Mouse (Mus musculus) heart, embryonic 12.5 days (tissue): ENCODE results near the gene Xpo5. TPM values are rescaled to one million over a fixed set of nuclear protein-coding genes. Genes with fewer than 3 reads are reported as not detected.
A peak's percentile ranks its signal among the peaks of the same experiment; 100 is the strongest.

Experiments used
- ATAC-seq: fragments of 200-750 bp; cut with Nextera tagmentation; 2 replicates; pipeline ENCODE4 v1.8.0; 2017; ENCODE audit warnings: moderate TSS enrichment, moderate library complexity; ENCODE audit not compliant: insufficient number of reproducible peaks, low FRiP score
- H3K27ac ChIP-seq: fragments of 300-500 bp; sonication (generic); 2 replicates; pipeline ENCODE4 v1.5.1; 2016; ENCODE audit warnings: mild to moderate bottlenecking, moderate library complexity; ENCODE audit not compliant: poor library complexity, severe bottlenecking
- H3K27me3 ChIP-seq: fragments of 300-500 bp; sonication (generic); replicated peaks from 2 replicates; pipeline ENCODE4 v1.6.1; 2016; ENCODE audit warnings: mild to moderate bottlenecking, moderate library complexity
- H3K36me3 ChIP-seq: fragments of 300-500 bp; sonication (generic); 2 replicates; pipeline ENCODE4 v1.6.1; 2016; ENCODE audit warnings: mild to moderate bottlenecking, moderate library complexity
- H3K4me1 ChIP-seq: fragments of 300-500 bp; sonication (generic); replicated peaks from 2 replicates; pipeline ENCODE4 v1.6.1; 2016; ENCODE audit warnings: mild to moderate bottlenecking
- H3K4me2 ChIP-seq: fragments of 300-500 bp; sonication (generic); 2 replicates; pipeline ENCODE4 v1.6.1; 2016; ENCODE audit warnings: mild to moderate bottlenecking, moderate library complexity
- H3K4me3 ChIP-seq: fragments of 300-500 bp; sonication (generic); 2 replicates; pipeline ENCODE4 v1.5.1; 2016; ENCODE audit warnings: mild to moderate bottlenecking
- H3K9ac ChIP-seq: fragments of 300-500 bp; sonication (generic); 2 replicates; pipeline ENCODE4 v1.6.1; 2016; ENCODE audit warnings: mild to moderate bottlenecking, moderate library complexity
- H3K9me3 ChIP-seq: fragments of 300-500 bp; sonication (generic); replicated peaks from 2 replicates; pipeline ENCODE4 v1.6.1; 2016; ENCODE audit warnings: mild to moderate bottlenecking, moderate library complexity
- WGBS: fragments of 180-500 bp; shearing (Covaris S2); methylation state at CpG from one replicate; pipeline ENCODE4 v1.1.7; 2016; 5-methylcytosine and 5-hydroxymethylcytosine counted together
- polyA plus RNA-seq: library from polyadenylated mRNA; unstranded; fragments of >200 nt; fragmentation: Nextera tagmentation; extraction: Ambion mirVana; gene quantifications from 2 replicates; pipeline ENCODE4 v1.2.1, GENCODE M21; 2016

Gene Xpo5
- 29.9 and 32.4 TPM in 2 replicates for polyA plus RNA-seq

- no peaks in the 10 kb centered on the region for H3K9me3 ChIP-seq
- ATAC-seq, result peak; percentile 94
- under 1% methylated on average over 66 of the region's 66 CpGs for WGBS
- peak within 1 kb of the TSS; percentile 94 for H3K9ac ChIP-seq
- H3K36me3 ChIP-seq, result peaks cover 33% of the 10 kb centered on the region
- H3K27ac ChIP-seq, result peak within 1 kb of the TSS; percentile 92
- H3K4me1 ChIP-seq, result peaks cover 13% of the 10 kb centered on the region
- H3K4me3 ChIP-seq, result peak within 1 kb of the TSS; percentile 96
- H3K4me2 ChIP-seq, result peak within 1 kb of the TSS; percentile 80
- H3K27me3 ChIP-seq, result no peaks in the 10 kb centered on the region
These were observed at the start of gene Xpo5, which contains the start of gene Polh for GRCm38 (mm10) chr17:46202421-46203071. Xpo5 (plus strand) TSS chr17:46202782. Polh (minus strand) TSS chr17:46202645.

DNA sequence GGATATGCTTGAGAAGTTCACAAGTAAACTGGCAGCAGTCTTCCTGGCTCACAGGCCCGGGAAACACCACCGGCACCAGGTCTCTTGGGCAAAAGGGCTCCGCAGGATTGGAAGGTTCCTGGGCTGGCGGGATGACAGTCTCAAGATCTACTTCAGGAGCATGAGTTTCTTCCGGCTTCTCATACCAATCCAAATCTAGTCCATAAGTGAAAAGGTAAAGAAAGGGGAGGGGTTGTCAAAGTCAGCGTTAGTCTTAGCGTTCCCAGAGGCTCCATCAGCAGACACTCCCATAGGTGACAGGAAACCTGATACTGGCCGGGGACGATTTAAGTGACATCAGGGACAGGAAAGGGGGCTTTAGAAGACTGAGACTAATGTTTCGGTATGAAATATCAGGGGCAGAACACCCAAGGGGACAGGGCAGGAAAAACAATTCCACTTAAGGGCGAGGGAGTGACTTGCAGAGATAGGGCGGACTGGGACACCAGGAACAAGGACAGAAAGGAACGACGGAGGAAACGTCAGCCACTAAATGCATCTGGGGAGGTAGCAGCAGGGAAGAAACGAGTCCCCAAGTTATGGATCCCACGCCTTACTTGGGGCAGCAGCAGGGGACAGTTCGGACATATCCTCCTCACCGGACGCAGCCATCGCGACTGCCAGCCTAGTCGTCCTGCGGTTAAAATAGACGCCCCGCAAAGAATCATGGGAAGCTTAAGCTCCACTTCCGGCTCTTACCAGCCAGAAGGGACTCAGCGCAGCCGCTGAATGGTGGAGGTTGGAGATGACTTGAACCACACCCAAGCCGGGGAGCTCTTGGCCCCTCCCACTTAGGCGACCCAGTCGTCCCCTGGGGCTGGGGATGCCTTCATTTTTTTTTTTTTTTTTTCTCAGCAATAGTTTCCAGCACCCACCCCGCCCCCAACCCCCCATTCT lies 49.5 kb upstream of the Xpo5 start, which contains the start of gene Mad2l1bp:
Gene Mad2l1bp (minus strand): TSS at position 707 of the 936 bp plus-strand sequence.
- Histone ChIP-seq H3K9ac (peak within 1 kb of the TSS; percentile 81), H3K4me1 (peaks cover 16% of the 10 kb centered on the region), H3K36me3 (peaks cover 20% of the 10 kb centered on the region), H3K4me3 (peak within 1 kb of the TSS; percentile 65), H3K9me3 (no peaks in the 10 kb centered on the region), H3K27ac (peak within 1 kb of the TSS; percentile 61), H3K27me3 (no peaks in the 10 kb centered on the region), H3K4me2 (peak within 1 kb of the TSS; percentile 93)
- WGBS, result 2% methylated on average over 33 of the region's 33 CpGs
- ATAC-seq, result peak; percentile 93

- no peak for ATAC-seq
- WGBS, result 94% methylated on average over 3 of the region's 3 CpGs
- no peaks in the 10 kb centered on the region for H3K9me3 ChIP-seq
These were observed 48.2 kb upstream of the Xpo5 start for GRCm38 (mm10) chr17:46154336-46154735.

DNA sequence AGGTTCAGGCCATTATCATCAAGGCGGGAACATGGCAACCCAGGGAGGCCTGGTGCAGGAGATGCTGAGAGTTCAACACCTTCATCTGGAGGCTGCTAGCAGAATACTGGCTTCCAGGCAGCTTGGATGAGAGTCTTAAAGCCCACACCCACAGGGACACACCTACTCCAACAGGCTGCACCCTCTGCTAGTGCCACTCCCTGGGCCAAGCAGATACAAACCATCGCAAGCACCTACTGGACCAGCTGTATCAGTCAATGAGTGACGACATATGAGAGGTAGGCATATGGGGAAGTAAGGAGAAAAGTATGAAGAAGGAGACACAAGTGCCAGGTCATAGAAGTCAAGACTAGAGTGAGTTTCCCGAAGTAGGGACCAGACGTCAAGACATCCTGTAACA lies 45.9 kb upstream of the Xpo5 start:
- no peaks in the 10 kb centered on the region for H3K27me3 ChIP-seq
- no peak overlapping the region for H3K4me3 ChIP-seq
- no peak for ATAC-seq
- H3K9ac ChIP-seq, result no peak overlapping the region
- H3K4me1 ChIP-seq, result peaks cover 19% of the 10 kb centered on the region
- H3K9me3 ChIP-seq, result no peaks in the 10 kb centered on the region
- H3K4me2 ChIP-seq, result no peak overlapping the region
- peaks cover 2% of the 10 kb centered on the region; the same call in 1 of the 2 replicates for H3K36me3 ChIP-seq
- 80% methylated on average over 5 of the region's 5 CpGs for WGBS
- no peak overlapping the region for H3K27ac ChIP-seq

More at GRCm38 (mm10) chr17:46154336-46154735, 48.2 kb upstream of the Xpo5 start:
- Histone ChIP-seq H3K4me1 (peaks cover 18% of the 10 kb centered on the region), H3K4me2 (no peak overlapping the region), H3K9ac (no peak overlapping the region), H3K4me3 (no peak overlapping the region), H3K36me3 (peaks cover 9% of the 10 kb centered on the region), H3K27me3 (no peaks in the 10 kb centered on the region), H3K27ac (no peak overlapping the region)

- Histone ChIP-seq H3K36me3 (no peaks in the 10 kb centered on the region), H3K4me3 (no peak overlapping the region), H3K27ac (no peak overlapping the region), H3K9ac (no peak overlapping the region), H3K9me3 (no peaks in the 10 kb centered on the region), H3K27me3 (no peaks in the 10 kb centered on the region), H3K4me1 (peaks cover 22% of the 10 kb centered on the region), H3K4me2 (no peak overlapping the region)
- 88% methylated on average over 8 of the region's 8 CpGs for WGBS
- ATAC-seq, result no peak
These were observed 45.5 kb upstream of the Xpo5 start for GRCm38 (mm10) chr17:46157131-46157530.

DNA sequence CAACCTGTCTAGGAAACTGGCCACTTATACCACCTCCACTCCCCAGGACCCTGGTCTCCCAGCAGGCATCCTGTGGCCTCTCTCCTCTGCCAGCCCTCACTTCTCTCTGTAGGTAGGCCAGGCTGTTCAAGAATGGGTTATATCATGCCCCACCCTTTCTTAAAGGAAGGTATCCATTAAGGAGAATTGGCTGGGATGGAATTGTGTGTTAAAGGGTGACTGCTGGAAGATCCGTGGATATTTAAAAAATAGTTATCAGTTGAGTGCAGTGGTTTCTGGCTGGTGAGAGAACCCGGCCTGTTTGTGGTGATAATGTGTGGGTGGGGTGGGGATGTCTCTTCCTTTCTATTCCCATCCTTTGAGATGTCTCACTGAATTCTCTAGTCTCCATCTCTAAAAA lies 43.3 kb upstream of the Xpo5 start:
- Histone ChIP-seq H3K27ac (peak overlapping the region; percentile 98), H3K9me3 (no peaks in the 10 kb centered on the region), H3K4me3 (peak overlapping the region; percentile 74), H3K9ac (peak overlapping the region; percentile 73; the same call in 1 of the 2 replicates), H3K4me1 (peaks cover 28% of the 10 kb centered on the region), H3K36me3 (peaks cover 10% of the 10 kb centered on the region), H3K4me2 (peak overlapping the region; percentile 74), H3K27me3 (no peaks in the 10 kb centered on the region)
- 22% methylated on average over 2 of the region's 2 CpGs for WGBS
- no peak for ATAC-seq

- peaks cover 28% of the 10 kb centered on the region for H3K4me1 ChIP-seq
- WGBS, result 0% methylated on average over 16 of the region's 16 CpGs
These were observed 42.4 kb upstream of the Xpo5 start for GRCm38 (mm10) chr17:46160090-46160662.

GRCm38 (mm10) chr17:46160686-46161085 lies 41.9 kb upstream of the Xpo5 start, which contains the start of gene Gtpbp2:
Gtpbp2 (plus strand) TSS chr17:46161032.
- WGBS, result 1% methylated on average over 23 of the region's 23 CpGs
- Histone ChIP-seq H3K27ac (peak within 1 kb of the TSS; percentile 98), H3K4me3 (peak within 1 kb of the TSS; percentile 74), H3K9me3 (no peaks in the 10 kb centered on the region), H3K4me2 (peak within 1 kb of the TSS; percentile 74), H3K4me1 (peaks cover 31% of the 10 kb centered on the region), H3K27me3 (no peaks in the 10 kb centered on the region), H3K36me3 (peaks cover 25% of the 10 kb centered on the region), H3K9ac (peak within 1 kb of the TSS; percentile 92)
- ATAC-seq, result peak; percentile 91

More at GRCm38 (mm10) chr17:46160090-46160662, 42.4 kb upstream of the Xpo5 start:
- Histone ChIP-seq H3K9me3 (no peaks in the 10 kb centered on the region), H3K9ac (peak overlapping the region; percentile 73), H3K27ac (peak overlapping the region; percentile 98), H3K27me3 (no peaks in the 10 kb centered on the region), H3K4me2 (peak overlapping the region; percentile 74), H3K4me3 (peak overlapping the region; percentile 74), H3K36me3 (peaks cover 20% of the 10 kb centered on the region)
- peak; percentile 81 for ATAC-seq

GRCm38 (mm10) chr17:46161179-46161578 lies 41.4 kb upstream of the Xpo5 start:
- no peak for ATAC-seq
- Histone ChIP-seq H3K36me3 (peaks cover 30% of the 10 kb centered on the region), H3K27me3 (no peaks in the 10 kb centered on the region), H3K9ac (peak overlapping the region; percentile 92), H3K4me2 (peak overlapping the region; percentile 74), H3K4me1 (peaks cover 36% of the 10 kb centered on the region), H3K27ac (peak overlapping the region; percentile 86), H3K4me3 (peak overlapping the region; percentile 74), H3K9me3 (no peaks in the 10 kb centered on the region)
- 0% methylated on average over 19 of the region's 19 CpGs for WGBS

GRCm38 (mm10) chr17:46161710-46162109 lies 40.9 kb upstream of the Xpo5 start:
- peak overlapping the region; percentile 86; the same call in 1 of the 2 replicates for H3K27ac ChIP-seq
- WGBS, result 50% methylated on average over 9 of the region's 9 CpGs
- H3K27me3 ChIP-seq, result no peaks in the 10 kb centered on the region
- ATAC-seq, result no peak
- peak overlapping the region; percentile 74 for H3K4me3 ChIP-seq
- H3K4me2 ChIP-seq, result peak overlapping the region; percentile 74
- peak overlapping the region; percentile 92 for H3K9ac ChIP-seq
- peaks cover 41% of the 10 kb centered on the region for H3K4me1 ChIP-seq
- peaks cover 35% of the 10 kb centered on the region for H3K36me3 ChIP-seq
- H3K9me3 ChIP-seq, result no peaks in the 10 kb centered on the region
